Mouse (Mus musculus) left cerebral cortex, adult 11 months (tissue): ENCODE measurements around the gene Izumo4.

Experiments used
- DNase-seq: peaks from one replicate; pipeline ENCODE4 v3.0.0; 2022; ENCODE audit warnings: low spot score

The Izumo4 gene

DNA sequence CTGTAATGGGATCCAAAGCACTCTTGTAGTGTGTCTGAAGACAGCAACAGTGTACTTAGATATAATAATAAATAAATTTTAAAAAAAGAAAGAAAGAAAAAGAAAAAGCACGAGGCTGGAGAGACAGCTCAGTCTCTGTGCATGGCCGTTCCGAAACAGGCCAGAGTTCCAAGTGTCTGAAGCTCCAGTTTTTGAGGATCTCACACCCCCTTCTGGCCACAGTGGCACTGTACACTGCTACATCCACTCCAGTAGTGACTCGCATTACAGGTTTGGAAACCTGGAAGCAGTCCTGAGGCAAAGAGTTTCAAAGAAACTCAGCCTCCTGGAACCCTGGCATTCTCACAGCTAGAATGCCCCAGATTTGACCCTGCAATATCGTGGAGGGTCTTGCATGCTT is 14.1 kb upstream of the Izumo4 start:
- DNase-seq = no peak

DNA sequence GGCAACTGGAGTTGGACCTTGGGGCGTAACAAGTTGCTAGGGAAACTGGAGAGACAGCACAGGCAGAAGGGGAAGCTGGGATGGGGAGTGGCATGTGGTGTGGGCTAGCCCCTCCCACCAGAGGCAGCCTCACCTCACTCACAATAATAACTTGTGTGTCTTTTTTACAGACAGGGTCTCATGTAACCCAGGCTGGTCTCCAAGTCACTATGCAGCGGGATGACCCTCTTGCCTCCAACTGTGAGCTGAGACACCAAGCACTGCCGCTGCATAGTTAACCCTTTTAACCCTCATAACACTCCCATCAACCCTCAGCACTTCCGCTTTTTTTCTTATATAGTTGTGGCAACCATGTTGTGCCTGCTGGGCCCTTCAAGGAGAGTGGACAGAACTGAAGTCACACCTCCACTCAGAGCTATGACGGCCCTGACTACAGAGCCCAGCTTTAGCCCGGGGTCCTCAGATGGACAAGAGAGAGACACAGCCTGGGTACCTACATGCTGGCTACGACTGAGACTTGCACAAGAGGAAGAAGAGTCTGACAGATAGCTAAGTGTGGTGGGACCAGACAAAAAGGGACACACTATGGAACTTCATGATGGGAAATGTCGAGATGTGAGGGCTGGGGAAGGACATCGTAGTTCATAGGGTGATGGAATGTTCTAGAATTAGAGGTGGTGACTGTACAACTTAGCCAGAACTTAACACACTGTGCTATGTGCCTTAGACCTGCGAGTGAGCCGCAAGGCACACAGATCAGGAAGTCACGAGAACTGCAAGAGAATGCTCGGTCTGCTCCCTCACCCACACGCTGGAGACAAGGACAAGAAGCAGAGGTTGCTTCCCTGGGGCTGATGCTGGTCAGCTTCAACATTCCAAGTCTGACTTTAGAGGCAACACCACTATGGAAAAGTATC is 9.5 kb upstream of the Izumo4 start:
- no peak for DNase-seq

DNA sequence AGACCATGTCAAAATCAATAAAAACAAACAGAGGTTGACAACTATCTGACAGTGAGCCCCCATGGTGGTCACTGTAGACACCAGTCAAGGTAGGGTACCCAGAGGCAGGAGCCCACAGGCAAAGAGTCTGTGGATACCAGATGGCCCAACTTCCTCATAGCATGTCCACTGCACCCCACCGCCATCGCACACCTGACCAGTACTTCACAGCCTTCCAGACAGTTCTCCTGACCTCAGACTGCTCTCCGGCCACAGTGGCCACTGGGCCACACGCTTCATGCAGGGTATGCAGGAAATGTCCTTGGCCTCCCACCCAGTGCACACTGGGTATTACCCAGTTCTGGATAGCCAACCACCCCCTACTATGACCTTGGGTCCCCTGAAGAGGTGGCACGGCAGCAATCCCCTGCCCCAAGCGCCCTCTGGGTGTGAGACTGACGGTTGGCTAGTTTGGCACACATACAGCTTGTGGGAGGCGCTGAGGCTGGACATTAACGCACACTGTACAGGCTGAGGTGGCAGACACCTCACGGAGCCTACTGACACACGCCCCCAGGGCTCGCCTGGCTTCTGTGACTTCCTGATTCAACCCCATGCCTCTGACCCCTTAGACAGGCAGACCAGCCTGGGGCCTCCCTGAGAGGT is 8.5 kb upstream of the Izumo4 start:
- no peak for DNase-seq

DNA sequence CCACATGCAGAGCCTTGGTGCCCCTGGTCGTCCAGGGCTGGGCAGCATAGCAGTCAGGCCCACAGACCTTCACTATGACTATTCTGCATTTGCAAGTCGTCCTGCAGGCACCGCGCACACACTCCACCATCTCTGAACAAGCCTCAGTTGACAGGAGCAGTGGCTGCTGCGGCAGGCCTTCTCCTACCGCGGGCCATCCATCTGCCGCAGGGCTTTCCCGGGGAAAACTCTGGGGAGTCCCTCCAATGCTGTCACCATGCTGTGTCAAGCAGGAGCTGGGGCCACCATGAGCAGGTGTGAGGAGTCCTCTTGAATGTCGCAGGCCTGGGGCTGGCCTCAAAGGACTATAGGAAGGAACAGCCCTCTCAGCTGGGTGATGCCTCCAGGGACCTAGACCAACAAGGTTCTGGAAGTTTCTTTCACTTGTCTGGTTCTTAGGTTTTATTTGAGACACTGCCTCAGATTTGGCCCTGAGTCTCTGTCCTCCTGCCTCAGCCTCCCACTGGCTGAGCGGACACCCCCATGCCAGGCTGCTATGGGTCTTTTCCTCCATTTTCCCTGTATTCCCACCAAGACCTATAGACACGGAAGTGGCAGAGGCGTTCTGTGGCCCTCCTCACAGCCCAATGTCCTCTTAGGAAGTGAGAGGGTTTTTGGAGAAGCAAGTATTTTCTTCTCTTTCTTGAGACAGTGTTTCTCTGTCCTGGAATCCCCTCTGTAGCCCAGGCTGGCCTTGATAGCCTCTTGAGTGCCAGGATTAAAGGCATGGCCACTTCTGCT is 7.6 kb upstream of the Izumo4 start:
- no peak for DNase-seq

DNA sequence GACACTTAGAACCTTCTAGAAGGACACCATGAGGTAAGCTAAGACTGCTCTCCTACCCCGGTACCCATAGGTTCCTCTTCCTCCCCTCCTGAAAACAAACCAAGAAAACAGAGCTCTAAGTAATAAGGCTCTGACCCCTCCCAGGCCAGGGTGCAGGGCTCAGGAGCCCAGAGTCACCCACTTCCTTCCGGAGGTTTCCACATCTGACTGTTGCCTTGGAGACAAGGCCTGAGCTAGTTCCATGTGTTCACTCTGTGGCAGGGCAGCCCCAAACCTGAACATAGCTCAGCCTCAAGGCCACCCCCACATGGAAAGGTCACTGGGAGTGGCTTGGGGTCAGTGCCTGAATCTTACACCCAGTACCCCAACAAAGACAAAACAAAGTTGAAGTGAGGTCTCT is 6.8 kb upstream of the Izumo4 start:
- no peak for DNase-seq

DNA sequence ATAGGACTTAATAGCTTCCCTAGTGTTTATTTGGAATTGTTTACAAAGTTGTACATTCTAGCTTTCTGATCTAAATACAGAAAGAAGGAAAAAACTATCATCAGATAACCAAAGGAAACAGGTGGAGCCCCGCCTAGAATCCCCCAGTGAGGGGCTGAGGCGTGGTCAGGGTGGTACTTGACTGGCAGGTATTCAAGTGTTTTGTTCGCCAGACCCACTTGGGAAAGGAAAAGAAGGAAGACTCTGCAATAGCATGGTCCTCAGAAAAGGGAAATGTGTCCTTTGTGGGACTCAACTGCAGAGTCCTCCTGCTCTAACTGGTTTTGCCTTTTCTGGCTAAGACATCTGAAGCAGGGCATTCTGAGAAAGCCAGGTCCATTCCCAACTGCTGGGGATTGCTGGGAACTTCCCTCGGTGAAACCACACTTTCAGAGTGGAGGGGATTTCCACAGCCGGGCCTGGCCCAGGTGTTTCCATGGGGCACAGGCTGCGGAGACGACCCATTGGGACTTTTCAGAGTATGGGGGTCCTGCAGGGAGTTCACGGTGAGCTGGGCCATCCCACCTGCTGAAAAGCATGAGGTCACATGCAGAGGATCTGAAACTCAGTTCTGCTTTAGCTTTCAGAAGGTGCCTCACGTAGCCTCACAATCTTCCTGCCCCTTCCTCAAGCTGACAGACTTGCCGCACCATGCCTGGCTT is 6.0 kb upstream of the Izumo4 start:
- DNase-seq = no peak

DNA sequence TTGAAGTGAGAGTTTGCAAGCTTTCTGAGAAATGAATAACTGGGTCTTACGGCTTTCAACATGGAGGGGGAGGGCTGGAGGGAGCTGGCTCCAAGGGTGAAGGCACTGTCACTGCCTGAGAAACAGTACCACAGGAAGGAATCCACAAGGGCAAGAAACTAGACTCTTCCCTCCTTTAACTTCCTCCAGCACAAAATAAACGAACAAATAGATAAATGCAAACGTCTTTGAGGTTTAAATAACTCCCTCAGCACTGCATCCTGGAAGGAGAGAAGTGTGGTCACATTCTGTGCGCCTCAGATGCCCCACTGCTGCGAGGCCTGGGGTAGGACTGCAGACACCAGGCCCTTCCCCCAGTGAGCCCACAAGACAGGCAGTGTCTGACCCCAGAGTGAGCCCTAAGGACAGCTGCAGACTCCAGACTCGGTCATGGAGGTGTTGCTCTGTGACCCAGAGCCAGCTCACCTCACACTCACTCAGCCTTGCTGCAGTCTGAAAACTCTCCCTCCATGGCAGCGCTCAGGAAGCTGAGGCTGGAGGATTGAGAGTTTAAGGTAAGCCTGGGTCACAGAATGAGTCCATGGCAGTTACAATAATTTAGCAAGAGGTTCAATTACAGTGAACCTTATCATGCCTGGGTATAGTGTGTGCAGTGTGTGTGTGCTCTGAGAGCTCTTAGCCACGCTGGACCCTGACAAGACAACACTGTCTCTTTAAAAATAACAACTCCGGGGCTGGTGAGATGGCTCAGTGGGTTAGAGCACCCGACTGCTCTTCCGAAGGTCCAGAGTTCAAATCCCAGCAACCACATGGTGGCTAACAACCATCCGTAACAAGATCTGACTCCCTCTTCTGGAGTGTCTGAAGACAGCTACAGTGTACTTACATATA is 5.2 kb upstream of the Izumo4 start:
- no peak for DNase-seq

DNA sequence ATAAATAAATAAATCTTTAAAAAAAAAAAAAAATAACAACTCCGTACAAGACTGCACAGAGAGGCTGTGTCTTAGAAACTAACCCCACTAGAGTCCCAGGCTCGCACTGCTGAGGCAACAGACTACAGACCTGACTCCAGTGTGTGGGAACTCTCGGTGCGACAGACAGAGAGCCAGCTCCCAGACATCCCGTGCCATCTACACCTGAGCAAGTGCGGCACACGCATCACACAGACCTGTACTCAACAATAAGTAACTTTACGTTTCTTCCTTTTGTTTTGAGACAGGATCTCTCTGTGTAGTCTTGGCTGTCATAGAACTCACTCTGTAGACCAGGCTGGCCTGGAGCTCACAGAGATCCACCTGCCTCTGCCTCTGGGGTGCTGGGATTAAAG is 4.6 kb upstream of the Izumo4 start:
- DNase-seq = no peak

DNA sequence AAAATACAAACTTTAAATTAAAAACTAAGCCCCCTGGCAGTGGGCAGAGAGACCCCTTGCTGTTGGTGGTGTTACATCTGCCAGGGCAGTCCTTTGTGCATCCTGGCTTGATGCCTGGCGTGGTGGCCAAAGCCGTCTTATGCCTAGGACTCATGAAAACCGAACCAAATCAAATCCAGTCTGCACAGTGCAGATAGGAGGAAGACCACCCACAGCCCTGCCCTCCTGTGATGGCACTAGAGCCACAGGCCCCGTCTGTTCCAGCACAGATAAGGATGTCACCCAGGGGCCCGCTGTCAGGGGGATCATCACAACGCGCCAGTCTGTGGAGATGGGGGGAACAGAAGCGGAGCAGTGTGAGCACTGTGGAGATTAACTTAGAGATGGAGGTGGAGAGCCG is 4.2 kb upstream of the Izumo4 start:
- DNase-seq = no peak

DNA sequence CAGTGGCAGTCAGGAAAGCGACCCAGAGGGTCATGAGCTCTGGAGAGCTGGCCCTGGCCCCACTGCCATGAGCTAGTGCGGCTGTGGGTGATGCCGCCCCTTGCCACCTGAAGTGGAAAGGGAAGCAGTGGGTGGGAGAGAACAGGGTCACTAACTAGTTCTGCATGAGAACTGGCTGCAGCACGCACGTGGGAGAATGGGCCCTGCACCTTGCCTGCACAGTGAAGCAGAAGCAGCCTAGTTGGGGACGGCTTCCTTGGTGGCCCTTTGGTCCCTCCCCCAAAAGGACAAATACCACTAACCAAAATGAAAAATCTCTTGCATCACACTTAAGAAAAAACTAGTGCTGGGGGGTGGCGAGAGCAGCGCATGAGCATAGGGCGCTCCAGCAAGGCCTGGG is 3.4 kb upstream of the Izumo4 start:
- DNase-seq = no peak

DNA sequence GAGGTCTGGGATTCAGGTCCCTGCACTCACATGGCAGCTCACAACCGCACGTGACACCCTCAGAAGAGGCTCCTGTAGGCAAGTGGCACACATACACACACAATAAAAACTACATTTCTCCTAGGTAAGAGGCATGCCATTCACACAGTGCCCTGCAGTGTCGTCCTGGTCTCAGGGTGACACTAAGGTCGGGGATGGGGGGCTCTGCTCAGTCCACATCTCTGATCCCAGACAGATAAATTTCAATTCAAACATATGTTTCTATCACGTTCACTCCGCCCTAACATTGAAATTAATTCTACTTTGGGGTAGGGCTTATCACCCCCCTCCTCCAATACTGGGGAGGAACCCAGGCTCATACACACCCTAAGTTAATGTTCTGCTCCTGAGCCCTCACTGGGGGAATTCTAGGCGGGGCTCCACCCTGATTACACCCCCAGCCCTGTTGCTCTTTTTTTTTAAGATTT is 1.9 kb upstream of the Izumo4 start:
- no peak for DNase-seq

DNA sequence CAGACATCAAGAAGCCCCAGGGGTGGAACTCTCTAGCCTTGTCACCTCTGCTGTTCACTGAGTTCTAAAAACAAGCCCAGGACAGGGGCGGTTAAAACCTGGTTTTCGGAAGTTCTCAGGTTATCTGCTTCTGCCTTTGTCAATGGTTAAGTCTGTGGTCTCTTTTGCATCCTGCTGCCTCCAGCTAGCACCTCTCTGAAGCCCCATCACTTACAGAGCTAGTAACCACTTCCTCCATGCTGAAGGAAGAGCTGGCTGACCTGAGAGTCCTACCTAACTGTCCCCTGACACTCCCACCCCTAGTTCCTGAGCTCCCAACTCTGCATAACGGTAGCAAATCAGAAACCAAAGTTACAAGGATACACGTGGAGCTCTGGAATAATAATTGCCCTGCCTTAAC is 1.3 kb upstream of the Izumo4 start:
- no peak for DNase-seq

DNA sequence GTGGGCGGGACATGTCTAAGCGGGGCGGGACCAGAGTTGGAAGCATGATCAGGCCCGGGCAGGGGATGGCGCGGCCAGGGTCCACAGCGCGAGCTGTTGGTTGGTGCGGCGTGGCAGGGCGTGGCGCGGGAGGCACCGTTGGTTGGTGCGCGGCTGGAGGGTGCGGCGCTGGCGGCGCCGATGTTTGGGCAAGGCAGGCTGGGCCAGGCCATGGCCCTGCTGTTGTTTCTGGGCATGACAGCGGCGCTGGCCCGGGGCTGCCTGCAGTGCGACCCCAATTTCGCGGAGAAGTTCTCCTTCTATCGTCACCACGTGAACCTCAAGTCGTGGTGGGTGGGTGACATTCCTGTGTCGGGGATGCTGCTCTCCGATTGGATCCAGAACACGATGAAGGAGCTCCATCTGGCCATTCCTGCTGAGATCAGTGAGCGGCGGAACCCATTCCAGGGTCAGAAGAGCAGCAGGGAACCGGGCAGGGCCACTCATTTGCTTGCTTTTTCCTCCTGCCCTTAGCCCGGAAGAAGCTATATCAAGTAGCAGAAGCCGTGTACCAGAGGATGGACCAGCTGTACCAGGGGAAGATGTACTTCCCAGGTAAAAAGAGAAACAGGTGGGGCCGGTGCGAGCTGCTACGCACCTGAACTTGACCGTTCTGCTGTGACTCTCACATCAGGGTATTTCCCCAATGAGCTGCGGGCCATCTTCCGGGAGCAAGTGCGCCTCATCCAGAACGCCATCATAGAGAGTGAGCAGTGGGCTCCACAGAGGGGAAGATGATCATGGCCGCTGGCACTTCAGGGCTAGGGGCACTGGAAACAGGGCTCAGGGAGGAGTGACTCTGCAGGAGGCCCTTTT is 779 bp downstream of the Izumo4 start:
- peak; percentile 93 for DNase-seq

DNA sequence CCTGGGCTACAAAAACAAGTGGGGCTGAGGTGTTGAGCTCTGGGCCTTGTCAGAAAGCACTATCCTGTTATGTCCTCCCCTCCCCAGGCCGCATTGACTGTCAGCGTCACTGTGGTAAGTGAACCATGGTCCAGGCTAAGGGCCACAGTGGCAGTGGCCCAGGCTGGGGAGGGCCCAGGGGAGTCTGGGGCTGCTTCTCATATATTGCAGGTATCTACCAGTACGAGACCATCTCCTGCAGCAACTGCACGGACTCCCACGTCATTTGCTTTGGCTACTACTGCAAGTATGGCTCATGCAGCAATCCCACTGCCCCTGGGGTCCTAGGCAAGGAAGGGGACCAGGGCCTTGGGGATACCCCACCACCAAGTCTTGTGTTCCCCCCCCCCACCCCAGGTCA is 1.7 kb downstream of the Izumo4 start:
- DNase-seq = no peak

DNA sequence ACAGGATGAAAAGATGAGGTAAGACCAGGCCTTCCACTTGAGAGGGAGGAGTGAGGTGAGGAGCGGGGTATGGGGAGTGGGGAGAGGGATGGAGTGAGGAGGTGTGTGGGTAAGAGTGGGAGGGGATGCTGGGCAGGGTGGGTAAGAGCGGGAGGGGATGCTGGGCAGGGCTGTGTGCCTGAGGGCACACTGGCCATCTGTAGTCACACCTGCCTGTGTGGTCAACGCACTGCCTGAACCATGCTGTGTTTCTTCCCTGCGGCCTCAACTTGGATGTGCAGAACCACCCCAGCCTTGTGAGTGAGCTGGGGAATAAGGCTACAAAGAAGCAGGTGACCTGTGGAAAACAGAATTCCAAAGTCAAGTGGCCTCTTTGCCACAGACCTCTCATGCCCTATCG is 2.4 kb downstream of the Izumo4 start:
- DNase-seq = no peak

DNA sequence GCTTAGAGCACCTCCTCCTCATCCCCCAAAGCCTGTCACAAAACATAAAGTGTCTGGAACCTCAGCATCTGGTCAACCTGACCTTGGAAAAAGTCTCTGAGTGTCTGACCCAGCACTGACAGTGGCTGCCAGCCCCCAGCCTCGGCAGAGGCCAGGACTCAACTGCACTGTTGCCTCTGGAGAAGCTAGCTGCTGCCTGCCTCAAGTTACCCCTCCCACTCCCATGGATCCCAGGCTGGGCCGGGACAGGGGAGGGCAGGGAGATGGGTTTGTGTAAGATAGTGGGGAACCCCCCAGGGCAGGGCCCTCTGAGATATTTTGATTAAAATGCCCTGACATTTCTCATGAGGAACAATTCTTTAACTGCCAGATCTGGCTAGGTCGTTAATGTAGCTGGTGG is 3.0 kb downstream of the Izumo4 start:
- DNase-seq = no peak

DNA sequence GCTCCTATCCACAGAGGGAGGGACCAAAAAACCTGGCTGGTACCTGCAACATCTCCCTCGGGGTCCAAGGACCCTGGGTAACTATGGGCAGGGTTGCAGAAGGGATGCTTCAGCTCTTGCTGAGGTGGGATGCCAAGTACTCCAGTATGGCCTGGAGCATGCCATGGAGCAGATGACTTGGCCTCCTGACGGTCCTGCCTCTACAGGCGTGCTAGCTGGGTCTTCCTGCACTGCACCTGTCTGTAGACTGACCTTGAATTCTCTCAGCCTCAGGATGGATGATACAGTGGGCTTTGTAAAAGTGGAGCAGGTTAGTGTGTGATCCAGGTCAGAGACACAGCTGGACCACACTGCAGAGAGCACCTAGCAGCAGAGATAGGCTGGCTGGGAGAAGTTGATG is 3.5 kb downstream of the Izumo4 start:
- DNase-seq = no peak

DNA sequence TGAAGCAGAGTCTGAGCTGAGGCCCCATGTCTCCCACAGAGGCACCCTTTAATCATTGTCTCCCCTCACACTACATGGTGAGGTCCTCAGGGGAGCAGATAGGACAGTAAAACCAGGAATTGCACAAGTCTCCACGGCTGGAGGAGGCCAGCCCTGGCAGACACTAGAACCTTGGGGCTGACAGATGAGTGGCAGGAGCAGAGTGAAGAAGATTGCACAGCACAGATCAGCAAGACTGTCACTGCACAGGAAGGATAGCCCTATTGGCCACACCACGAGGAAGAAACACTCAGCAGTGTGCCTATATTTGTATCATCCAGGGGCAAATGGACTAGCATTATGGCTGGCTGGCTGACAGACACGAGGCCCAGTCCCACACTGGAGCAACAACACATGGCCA is 8.8 kb downstream of the Izumo4 start:
- no peak for DNase-seq

DNA sequence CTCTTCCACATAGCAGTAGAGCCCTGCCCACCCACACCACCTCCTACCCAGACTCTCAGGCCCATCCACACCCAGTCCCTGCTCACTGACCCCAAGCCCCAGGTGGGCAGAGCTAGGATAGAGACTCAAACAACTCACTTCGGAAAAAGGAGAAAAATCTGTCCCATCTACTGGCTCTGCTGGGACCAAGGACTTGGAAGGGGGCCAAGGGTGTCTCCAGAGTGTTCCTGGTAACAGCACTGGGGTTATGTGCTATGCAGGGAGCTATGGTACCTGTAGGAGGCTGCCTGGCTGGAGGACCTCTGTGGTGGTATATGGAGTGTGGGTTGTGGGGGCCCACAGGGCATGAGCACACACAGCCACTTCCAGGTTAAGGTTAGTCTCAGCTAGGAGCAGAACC is 15.3 kb downstream of the Izumo4 start:
- DNase-seq = no peak
